In genomic region chr5:8421424-8421823, GRCm38 (mm10) we compare ENCODE assay signal across 9 mouse cellular contexts. TPM values are rescaled to one million over a fixed set of nuclear protein-coding genes. Genes with fewer than 3 reads are reported as not detected.
DNase-seq lines count a peak whose midpoint lies in the region; ATAC-seq and TF ChIP-seq lines count a peak whose summit lies in the region.
"Had no signal": no experiment of that assay in that cellular context is flagged by ENCODE, and none has a peak within 500 bp of the region (broad histone marks: within the 10 kb centered on the region; RNA-seq: fewer than 3 reads in every experiment).

No protein-coding gene starts in this region.

- no peak overlapping the region for H3ac ChIP-seq in C2C12 (ENCODE audit: control insufficient read depth, insufficient read length, low read depth)

- peak overlapping the region; percentile 74 for H3K4me3 ChIP-seq in C2C12 (ENCODE audit: insufficient read depth, poor library complexity, severe bottlenecking)
- peak overlapping the region; percentile 89 for H3K4me3 ChIP-seq in forebrain, postnatal 0 days (ENCODE audit: low read depth, low read length)
- H3K4me3 ChIP-seq in liver, embryonic 14.5 days (ENCODE audit: insufficient read depth in 1 of 2, low read depth in 2 of 2, low read length in 2 of 2) = peak overlapping the region; percentile 70 to 94; a peak in 3 of 4 replicates
- H3K4me3 ChIP-seq in thymus, adult 2 months (ENCODE audit: control insufficient read depth, insufficient read depth, low read length) = no peak overlapping the region

- H3K79me2 ChIP-seq in C2C12 (ENCODE audit: control insufficient read depth, insufficient read depth) = peaks cover 92% of the 10 kb centered on the region

- no peaks in the 10 kb centered on the region for H3K9me3 ChIP-seq in forebrain, postnatal 0 days (ENCODE audit: low read length)
- no peaks in the 10 kb centered on the region for H3K9me3 ChIP-seq in liver, embryonic 14.5 days (ENCODE audit: control insufficient read depth, low read length)

- H3K4me1 ChIP-seq in forebrain, postnatal 0 days (ENCODE audit: insufficient read depth) = no peaks in the 10 kb centered on the region
- H3K4me1 ChIP-seq in liver, embryonic 14.5 days (replicated peaks; ENCODE audit: control insufficient read depth in 2 of 2, insufficient read depth in 2 of 2, low read length in 1 of 2) = peaks cover 6 to 15% of the 10 kb centered on the region in 2 experiments
- H3K4me1 ChIP-seq in thymus, adult 2 months (replicated peaks; ENCODE audit: control insufficient read depth, insufficient read depth, low read length) = peaks cover 8% of the 10 kb centered on the region

- no peaks in the 10 kb centered on the region for H3K27me3 ChIP-seq in C2C12 (ENCODE audit: control insufficient read depth, insufficient read depth, insufficient read length)
- no peaks in the 10 kb centered on the region for H3K27me3 ChIP-seq in forebrain, postnatal 0 days (ENCODE audit: insufficient read depth, low read length)
- no peaks in the 10 kb centered on the region for H3K27me3 ChIP-seq in liver, embryonic 14.5 days (ENCODE audit: control insufficient read depth, insufficient read depth, low read length)
- no peaks in the 10 kb centered on the region for H3K27me3 ChIP-seq in thymus, adult 2 months (ENCODE audit: control insufficient read depth, insufficient read depth, low read length)

- intact Hi-C loops in left cerebral cortex, postnatal 14 days (cut with DNase I) = no loop called here

- 5% methylated on average over 3 of the region's 3 CpGs for WGBS in forebrain, postnatal 0 days
- 10% methylated on average over 3 of the region's 3 CpGs for WGBS in liver, embryonic 14.5 days (ENCODE audit: insufficient replicate concordance)
- 42% methylated on average over 3 of the region's 3 CpGs for WGBS in thymus, adult 2 months

- peaks cover 49% of the 10 kb centered on the region for H3K36me3 ChIP-seq in C2C12 (ENCODE audit: control insufficient read depth, insufficient read depth)
- no peaks in the 10 kb centered on the region; the same call in 1 of the 2 replicates for H3K36me3 ChIP-seq in forebrain, postnatal 0 days (ENCODE audit: insufficient read depth)
- peaks cover 32% of the 10 kb centered on the region for H3K36me3 ChIP-seq in liver, embryonic 14.5 days (replicated peaks; ENCODE audit: control insufficient read depth, insufficient read depth, low read depth)
- peaks cover 9% of the 10 kb centered on the region for H3K36me3 ChIP-seq in thymus, adult 2 months (ENCODE audit: control insufficient read depth, insufficient read depth, low read length)

- no peak for TF ChIP-seq POLR2A in thymus, adult 2 months (IDR thresholded peaks at IDR 0.05; ENCODE audit: control insufficient read depth, extremely low read depth, insufficient read depth, low read length, poor library complexity)

- H3K27ac ChIP-seq in forebrain, postnatal 0 days (ENCODE audit: low read depth, low read length) = no peak overlapping the region
- peak overlapping the region; percentile 7; the same call in 1 of the 2 replicates for H3K27ac ChIP-seq in liver, embryonic 14.5 days
- no peak overlapping the region for H3K27ac ChIP-seq in thymus, adult 2 months (ENCODE audit: control insufficient read depth, insufficient read depth, low read length)

- no peak for TF ChIP-seq CTCF in C2C12 (IDR thresholded peaks at IDR 0.05; ENCODE audit: control insufficient read depth, insufficient read depth, insufficient read length)
- TF ChIP-seq CTCF in forebrain, postnatal 0 days (IDR thresholded peaks at IDR 0.05; ENCODE audit: low read depth) = no peak
- no peak for TF ChIP-seq CTCF in liver, embryonic 14.5 days (IDR thresholded peaks at IDR 0.05; ENCODE audit: low read depth)
- no peak for TF ChIP-seq CTCF in thymus, adult 2 months (IDR thresholded peaks at IDR 0.05; ENCODE audit: borderline replicate concordance, control insufficient read depth, extremely low read depth, insufficient read depth, low read length, poor library complexity)

- H3K9ac ChIP-seq in forebrain, postnatal 0 days = no peak overlapping the region
- H3K9ac ChIP-seq in liver, embryonic 14.5 days (replicated peaks) = peak overlapping the region; percentile 95

- TF ChIP-seq EP300 in liver, embryonic 14.5 days (IDR thresholded peaks at IDR 0.05; ENCODE audit: low read depth) = no peak

- peak overlapping the region; percentile 81 for H3K4me2 ChIP-seq in forebrain, postnatal 0 days (ENCODE audit: low read depth)
- H3K4me2 ChIP-seq in liver, embryonic 14.5 days (ENCODE audit: low read depth) = peak overlapping the region; percentile 84

- peaks cover 59% of the 10 kb centered on the region for H3K79me3 ChIP-seq in C2C12 (ENCODE audit: low read depth)

- ATAC-seq in forebrain, postnatal 0 days = no peak
- ATAC-seq in liver, embryonic 14.5 days (ENCODE audit: insufficient read depth) = no peak

- DNase-seq in embryo, embryonic 10.5 days (ENCODE audit: low spot score) = peak; percentile 24
- no peak for DNase-seq in embryo, embryonic 9.5 days (ENCODE audit: extremely low spot score)
- no peak for DNase-seq in forebrain, postnatal 0 days
- DNase-seq in liver, embryonic 14.5 days (ENCODE audit: low read depth in 3 of 3, low spot score in 3 of 3) = no peak
- no peak for DNase-seq in c-Kit-positive CD71-positive TER-119-positive erythroid progenitor cells, embryonic 14.5 days (ENCODE audit: low spot score)
- no peak for DNase-seq in thymus, adult 2 months
- no peak for DNase-seq in left cerebral cortex, postnatal 14 days (ENCODE audit: low spot score in 2 of 2)
- DNase-seq: adrenal gland, adult 8-10 months had no signal

TF ChIP-seq in C2C12, 6 proteins besides CTCF, POLR2A, EP300 and RAD21:
- no peak for TF ChIP-seq MYOG (IDR thresholded peaks at IDR 0.05; ENCODE audit: control insufficient read depth, extremely low read depth, insufficient read length)
- no peak for TF ChIP-seq CEBPB (IDR thresholded peaks at IDR 0.05; ENCODE audit: low read depth)
- TF ChIP-seq USF1 (IDR thresholded peaks at IDR 0.05; ENCODE audit: low read depth) = no peak
- TF ChIP-seq MYOD1 (IDR thresholded peaks at IDR 0.05; ENCODE audit: control insufficient read depth, insufficient read length, low read depth) = no peak
- no peak for TF ChIP-seq MAX (IDR thresholded peaks at IDR 0.05)
- no peak for TF ChIP-seq FOSL1 (IDR thresholded peaks at IDR 0.05; ENCODE audit: insufficient read depth, low read length, poor library complexity, severe bottlenecking)

RNA-seq across cellular contexts. Expression of gene Dbf4, which starts 1.1 kb away (rescaled TPM):
- polyA plus RNA-seq in C2C12 (2012; fragmentation: generic; extraction: Trizol) = 23.4 TPM
- total RNA-seq in forebrain, postnatal 0 days (2014; rRNA removed) = 11.4 and 13.3 TPM in 2 replicates
- 8.2 and 8.3 TPM in 2 replicates for polyA plus RNA-seq in forebrain, postnatal 0 days (2015; fragmentation: Nextera tagmentation; extraction: Ambion mirVana)
- polyA plus RNA-seq in liver, embryonic 14.5 days (2012; rRNA removed) = 13.6 and 24.8 TPM in 2 replicates
- 32.9 and 34.4 TPM in 2 replicates for polyA plus RNA-seq in liver, embryonic 14.5 days (2014; fragmentation: Nextera tagmentation; extraction: Ambion mirVana)
- polyA plus RNA-seq in thymus, adult 2 months (2012; rRNA removed) = 19.3 and 28.6 TPM in 2 replicates
- 1 to 10 TPM; 2.7 to 3.5 TPM for total RNA-seq in left cerebral cortex, postnatal 14 days (2021)

RNA-seq across cellular contexts. Expression of gene Slc25a40, which starts 1.2 kb away (rescaled TPM):
- 3.5 TPM for polyA plus RNA-seq in C2C12 (2012; fragmentation: generic; extraction: Trizol)
- total RNA-seq in forebrain, postnatal 0 days (2014; rRNA removed) = 9.2 and 12.7 TPM in 2 replicates
- polyA plus RNA-seq in forebrain, postnatal 0 days (2015; fragmentation: Nextera tagmentation; extraction: Ambion mirVana) = 4.8 and 8.0 TPM in 2 replicates
- polyA plus RNA-seq in liver, embryonic 14.5 days (2012; rRNA removed) = 2.2 and 3.4 TPM in 2 replicates
- polyA plus RNA-seq in liver, embryonic 14.5 days (2014; fragmentation: Nextera tagmentation; extraction: Ambion mirVana) = 3.7 and 4.2 TPM in 2 replicates
- polyA plus RNA-seq in thymus, adult 2 months (2012; rRNA removed) = 3.6 and 3.9 TPM in 2 replicates
- total RNA-seq in left cerebral cortex, postnatal 14 days (2021) = 1 to 10 TPM; 8.6 to 8.9 TPM

RNA-seq across cellular contexts. Expression of gene Adam22, which starts 53.5 kb away (rescaled TPM):
- polyA plus RNA-seq in C2C12 (2012; fragmentation: generic; extraction: Trizol) = 0.07 TPM
- total RNA-seq in forebrain, postnatal 0 days (2014; rRNA removed) = 62.9 and 89.4 TPM in 2 replicates
- polyA plus RNA-seq in forebrain, postnatal 0 days (2015; fragmentation: Nextera tagmentation; extraction: Ambion mirVana) = 27.0 and 36.6 TPM in 2 replicates
- polyA plus RNA-seq in liver, embryonic 14.5 days (2012; rRNA removed) = 0.06 and 0.13 TPM in 2 replicates
- 0.25 and 0.29 TPM in 2 replicates for polyA plus RNA-seq in liver, embryonic 14.5 days (2014; fragmentation: Nextera tagmentation; extraction: Ambion mirVana)
- 0.23 and 0.55 TPM in 2 replicates for polyA plus RNA-seq in thymus, adult 2 months (2012; rRNA removed)
- total RNA-seq in left cerebral cortex, postnatal 14 days (2021) = 100 to 1,000 TPM; 211 to 220 TPM

Comparison
In these comparisons a context has a peak if more than half of its experiments do, and no peak if none do; other contexts are left out.
1. RNA of gene Adam22, which starts 53.5 kb away (polyA plus RNA-seq): 27.0 to 36.6 TPM in forebrain, postnatal 0 days; 0.23 to 0.55 TPM in thymus, adult 2 months, 0.06 to 0.29 TPM in liver, embryonic 14.5 days and 0.07 TPM in C2C12 (single experiment); every median in the first group is over 10 times any median in the second.